Mouse (Mus musculus): ENCODE data around the gene Sema6d. TPM values are rescaled to one million over a fixed set of nuclear protein-coding genes. Genes with fewer than 3 reads are reported as not detected.
A peak's percentile ranks its signal among the peaks of the same experiment; 100 is the strongest.

The Sema6d gene
- 124 TPM in 1 of 2 replicates, not detected in the other for polyA plus RNA-seq (2012; ENCODE audit: insufficient read depth, insufficient read length, low replicate concordance, missing spikeins)

GRCm38 (mm10) chr2:124089813-124090230 is at the start of gene Sema6d:
Gene Sema6d, plus strand, starts transcription at chr2:124089969.
- TF ChIP-seq POLR2A (IDR thresholded peaks at IDR 0.05; ENCODE audit: insufficient read depth, low read depth, low read length): no peak
- no peak for TF ChIP-seq CTCF (IDR thresholded peaks at IDR 0.05; ENCODE audit: insufficient read depth, low read depth, low read length)
- Histone ChIP-seq H3K4me3 (ENCODE audit: insufficient read depth, low read depth, low read length) (peak within 1 kb of the TSS; percentile 58), H3K27ac (ENCODE audit: insufficient read depth, low read depth, low read length) (no peak within 1 kb of the TSS), H3K4me1 (ENCODE audit: control insufficient read depth, insufficient read depth, low read length) (peaks cover 10% of the 10 kb centered on the region; the same call in 1 of the 2 replicates)
- 2% methylated on average over 29 of the region's 29 CpGs for WGBS

- no peak for TF ChIP-seq CTCF (IDR thresholded peaks at IDR 0.05; ENCODE audit: insufficient read depth, low read depth, low read length)
- no peak for TF ChIP-seq POLR2A (IDR thresholded peaks at IDR 0.05; ENCODE audit: insufficient read depth, low read depth, low read length)
- Histone ChIP-seq H3K27ac (ENCODE audit: insufficient read depth, low read depth, low read length) (no peak overlapping the region), H3K4me3 (ENCODE audit: insufficient read depth, low read depth, low read length) (no peak overlapping the region), H3K4me1 (ENCODE audit: control insufficient read depth, insufficient read depth, low read length) (no peaks in the 10 kb centered on the region)
- WGBS: 89% methylated on average over 3 of the region's 3 CpGs
These were observed 29.9 kb upstream of the Sema6d start for GRCm38 (mm10) chr2:124059910-124060309.

- 88% methylated on average over 4 of the region's 4 CpGs for WGBS
- TF ChIP-seq POLR2A (IDR thresholded peaks at IDR 0.05; ENCODE audit: insufficient read depth, low read depth, low read length): no peak
- no peak for TF ChIP-seq CTCF (IDR thresholded peaks at IDR 0.05; ENCODE audit: insufficient read depth, low read depth, low read length)
- no peak overlapping the region for H3K4me3 ChIP-seq (ENCODE audit: insufficient read depth, low read depth, low read length)
- no peaks in the 10 kb centered on the region for H3K4me1 ChIP-seq (ENCODE audit: control insufficient read depth, insufficient read depth, low read length)
- H3K27ac ChIP-seq (ENCODE audit: insufficient read depth, low read depth, low read length): no peak overlapping the region
These were observed 21.4 kb upstream of the Sema6d start for GRCm38 (mm10) chr2:124068380-124068779.

GRCm38 (mm10) chr2:124070664-124071063 is 19.1 kb upstream of the Sema6d start:
- TF ChIP-seq CTCF (IDR thresholded peaks at IDR 0.05; ENCODE audit: insufficient read depth, low read depth, low read length): no peak
- no peak for TF ChIP-seq POLR2A (IDR thresholded peaks at IDR 0.05; ENCODE audit: insufficient read depth, low read depth, low read length)
- WGBS: 67% methylated on average over 2 of the region's 2 CpGs
- H3K4me1 ChIP-seq (ENCODE audit: control insufficient read depth, insufficient read depth, low read length): no peaks in the 10 kb centered on the region
- no peak overlapping the region for H3K27ac ChIP-seq (ENCODE audit: insufficient read depth, low read depth, low read length)
- H3K4me3 ChIP-seq (ENCODE audit: insufficient read depth, low read depth, low read length): no peak overlapping the region

GRCm38 (mm10) chr2:124071380-124071779 is 18.4 kb upstream of the Sema6d start:
- no peaks in the 10 kb centered on the region for H3K4me1 ChIP-seq (ENCODE audit: control insufficient read depth, insufficient read depth, low read length)
- 39% methylated on average over 2 of the region's 2 CpGs for WGBS
- TF ChIP-seq CTCF (IDR thresholded peaks at IDR 0.05; ENCODE audit: insufficient read depth, low read depth, low read length) (no peak), POLR2A (IDR thresholded peaks at IDR 0.05; ENCODE audit: insufficient read depth, low read depth, low read length) (no peak)
- H3K4me3 ChIP-seq (ENCODE audit: insufficient read depth, low read depth, low read length): no peak overlapping the region
- no peak overlapping the region for H3K27ac ChIP-seq (ENCODE audit: insufficient read depth, low read depth, low read length)

GRCm38 (mm10) chr2:124090231-124091141 is 717 bp downstream of the Sema6d start:
- Histone ChIP-seq H3K27ac (ENCODE audit: insufficient read depth, low read depth, low read length) (no peak overlapping the region), H3K4me1 (ENCODE audit: control insufficient read depth, insufficient read depth, low read length) (peaks cover 10% of the 10 kb centered on the region; the same call in 1 of the 2 replicates), H3K4me3 (ENCODE audit: insufficient read depth, low read depth, low read length) (peak overlapping the region; percentile 58)
- TF ChIP-seq POLR2A (IDR thresholded peaks at IDR 0.05; ENCODE audit: insufficient read depth, low read depth, low read length) (no peak), CTCF (IDR thresholded peaks at IDR 0.05; ENCODE audit: insufficient read depth, low read depth, low read length) (no peak)
- WGBS: 2% methylated on average over 49 of the region's 49 CpGs

GRCm38 (mm10) chr2:124099697-124100096 is 9.9 kb downstream of the Sema6d start:
- Histone ChIP-seq H3K4me3 (ENCODE audit: insufficient read depth, low read depth, low read length) (no peak overlapping the region), H3K4me1 (ENCODE audit: control insufficient read depth, insufficient read depth, low read length) (peaks cover 3% of the 10 kb centered on the region; the same call in 1 of the 2 replicates), H3K27ac (ENCODE audit: insufficient read depth, low read depth, low read length) (no peak overlapping the region)
- 70% methylated on average over 1 of the region's 1 CpGs for WGBS
- no peak for TF ChIP-seq CTCF (IDR thresholded peaks at IDR 0.05; ENCODE audit: insufficient read depth, low read depth, low read length)
- no peak for TF ChIP-seq POLR2A (IDR thresholded peaks at IDR 0.05; ENCODE audit: insufficient read depth, low read depth, low read length)

- Histone ChIP-seq H3K4me3 (ENCODE audit: insufficient read depth, low read depth, low read length) (no peak overlapping the region), H3K27ac (ENCODE audit: insufficient read depth, low read depth, low read length) (no peak overlapping the region), H3K4me1 (ENCODE audit: control insufficient read depth, insufficient read depth, low read length) (peaks cover 3% of the 10 kb centered on the region; the same call in 1 of the 2 replicates)
- WGBS: 17% methylated on average over 9 of the region's 9 CpGs
- TF ChIP-seq POLR2A (IDR thresholded peaks at IDR 0.05; ENCODE audit: insufficient read depth, low read depth, low read length): no peak
- TF ChIP-seq CTCF (IDR thresholded peaks at IDR 0.05; ENCODE audit: insufficient read depth, low read depth, low read length): peak; percentile 75
These were observed 10.9 kb downstream of the Sema6d start for GRCm38 (mm10) chr2:124100486-124101200.

- Histone ChIP-seq H3K27ac (ENCODE audit: insufficient read depth, low read depth, low read length) (no peak overlapping the region), H3K4me3 (ENCODE audit: insufficient read depth, low read depth, low read length) (no peak overlapping the region), H3K4me1 (ENCODE audit: control insufficient read depth, insufficient read depth, low read length) (peaks cover 3% of the 10 kb centered on the region; the same call in 1 of the 2 replicates)
- TF ChIP-seq CTCF (IDR thresholded peaks at IDR 0.05; ENCODE audit: insufficient read depth, low read depth, low read length) (no peak), POLR2A (IDR thresholded peaks at IDR 0.05; ENCODE audit: insufficient read depth, low read depth, low read length) (no peak)
These were observed 11.4 kb downstream of the Sema6d start for GRCm38 (mm10) chr2:124101201-124101517.

Measured in olfactory bulb, adult 2 months (tissue).